Mouse (Mus musculus) embryo, embryonic 11.5 days (tissue): ENCODE data around the gene Slc25a22.
A peak's percentile ranks its signal among the peaks of the same experiment; 100 is the strongest.

ENCODE experiments used
- DNase-seq: peaks from one replicate; pipeline ENCODE4 v3.0.0-alpha.2; 2012; ENCODE audit warnings: low read depth, low spot score

Slc25a22 gene

DNA sequence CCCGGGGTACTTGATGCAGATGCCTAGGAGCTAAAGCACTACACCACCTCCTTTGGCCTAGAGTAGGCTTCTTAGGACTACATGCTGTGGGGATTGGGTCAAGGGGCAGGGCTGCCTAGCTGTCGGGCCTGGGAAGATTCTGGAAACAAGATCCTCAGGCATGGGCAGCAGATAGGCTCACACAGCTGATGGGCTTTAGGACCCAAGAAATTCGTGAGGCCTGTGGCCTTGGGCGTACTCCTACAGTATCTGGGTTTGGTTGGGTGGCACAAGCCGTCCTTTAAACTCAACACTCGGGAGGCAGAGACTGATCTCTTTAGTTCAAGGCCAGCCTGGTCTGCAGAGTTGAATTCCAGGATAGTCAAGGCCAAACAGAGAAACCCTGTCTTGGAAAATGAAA, 34.5 kb upstream of the Slc25a22 start:
- DNase-seq = no peak

DNA sequence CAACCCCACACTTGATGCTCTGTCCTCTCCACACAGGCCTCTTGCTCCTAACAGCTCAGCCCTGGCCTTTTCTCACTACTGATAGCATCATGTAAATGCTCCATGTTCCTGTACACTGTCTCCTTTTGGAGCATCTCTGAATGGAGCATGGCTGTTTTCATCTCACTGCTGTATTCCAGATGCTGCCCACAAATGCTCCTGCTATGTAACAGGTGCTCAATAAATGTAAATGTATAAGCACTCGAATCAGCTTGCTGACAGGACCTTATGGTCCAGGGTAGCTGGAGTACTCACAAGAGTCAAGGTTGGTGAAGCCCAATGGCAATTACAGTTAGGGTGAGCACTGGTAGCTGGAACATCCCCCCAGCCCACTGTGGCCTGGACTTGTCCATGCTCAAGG, 33.5 kb upstream of the Slc25a22 start:
- no peak for DNase-seq

DNA sequence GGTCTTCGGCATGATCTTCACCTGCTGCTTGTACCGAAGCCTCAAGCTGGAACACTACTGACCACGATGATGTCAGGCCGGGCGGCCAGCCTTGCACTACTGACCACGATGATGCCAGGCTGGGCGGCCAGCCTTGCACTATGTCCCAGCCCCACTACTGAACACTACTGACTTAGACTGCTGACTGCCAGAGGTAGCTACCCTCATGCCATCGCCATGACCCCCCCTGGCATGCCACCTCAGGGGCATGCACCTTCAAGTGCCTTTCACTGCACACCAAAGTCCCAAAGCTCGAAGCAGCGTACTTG, 32.9 kb upstream of the Slc25a22 start:
- no peak for DNase-seq

DNA sequence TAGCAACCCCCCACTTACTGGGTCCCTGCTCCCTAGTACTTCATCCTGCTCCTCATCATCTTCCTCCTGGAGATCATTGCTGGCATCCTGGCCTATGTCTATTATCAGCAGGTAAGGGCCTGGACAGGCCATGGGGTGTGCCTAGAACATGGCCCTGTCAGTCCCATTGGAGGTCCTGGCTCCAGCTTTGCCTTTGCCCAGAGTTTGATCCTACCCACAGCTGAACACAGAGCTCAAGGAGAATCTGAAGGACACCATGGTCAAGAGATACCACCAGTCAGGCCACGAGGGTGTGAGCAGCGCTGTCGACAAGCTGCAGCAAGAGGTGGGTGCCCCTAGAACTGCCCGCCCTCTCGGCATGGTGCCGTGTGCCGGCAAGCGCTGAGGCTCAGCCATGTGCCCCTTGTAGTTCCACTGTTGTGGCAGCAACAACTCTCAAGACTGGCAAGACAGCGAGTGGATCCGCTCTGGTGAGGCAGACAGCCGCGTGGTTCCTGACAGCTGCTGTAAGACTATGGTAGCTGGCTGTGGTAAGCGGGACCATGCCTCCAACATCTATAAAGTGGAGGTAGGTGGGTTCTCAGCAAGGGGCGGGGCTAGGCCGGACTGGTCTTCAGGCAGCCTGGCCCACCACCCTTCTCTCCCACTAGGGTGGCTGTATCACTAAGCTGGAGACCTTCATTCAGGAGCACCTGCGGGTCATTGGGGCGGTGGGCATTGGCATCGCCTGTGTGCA, 32.4 kb upstream of the Slc25a22 start:
- no peak for DNase-seq

DNA sequence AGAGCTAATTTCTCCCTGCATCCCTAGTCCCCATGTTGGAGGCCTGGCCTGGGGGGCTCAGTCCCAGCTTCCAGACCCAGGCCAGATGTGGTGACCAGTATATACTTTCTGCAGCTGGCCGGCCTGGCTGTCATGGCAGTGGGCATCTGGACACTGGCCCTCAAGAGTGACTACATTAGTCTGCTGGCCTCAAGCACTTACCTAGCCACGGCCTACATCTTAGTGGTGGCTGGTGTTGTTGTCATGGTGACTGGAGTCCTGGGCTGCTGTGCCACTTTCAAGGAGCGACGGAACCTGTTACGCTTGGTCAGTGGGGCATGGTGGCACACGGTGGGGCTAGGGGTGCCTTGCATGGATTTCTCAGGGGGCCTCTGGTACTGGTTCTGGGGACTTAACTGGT, 31.7 kb upstream of the Slc25a22 start:
- no peak for DNase-seq

DNA sequence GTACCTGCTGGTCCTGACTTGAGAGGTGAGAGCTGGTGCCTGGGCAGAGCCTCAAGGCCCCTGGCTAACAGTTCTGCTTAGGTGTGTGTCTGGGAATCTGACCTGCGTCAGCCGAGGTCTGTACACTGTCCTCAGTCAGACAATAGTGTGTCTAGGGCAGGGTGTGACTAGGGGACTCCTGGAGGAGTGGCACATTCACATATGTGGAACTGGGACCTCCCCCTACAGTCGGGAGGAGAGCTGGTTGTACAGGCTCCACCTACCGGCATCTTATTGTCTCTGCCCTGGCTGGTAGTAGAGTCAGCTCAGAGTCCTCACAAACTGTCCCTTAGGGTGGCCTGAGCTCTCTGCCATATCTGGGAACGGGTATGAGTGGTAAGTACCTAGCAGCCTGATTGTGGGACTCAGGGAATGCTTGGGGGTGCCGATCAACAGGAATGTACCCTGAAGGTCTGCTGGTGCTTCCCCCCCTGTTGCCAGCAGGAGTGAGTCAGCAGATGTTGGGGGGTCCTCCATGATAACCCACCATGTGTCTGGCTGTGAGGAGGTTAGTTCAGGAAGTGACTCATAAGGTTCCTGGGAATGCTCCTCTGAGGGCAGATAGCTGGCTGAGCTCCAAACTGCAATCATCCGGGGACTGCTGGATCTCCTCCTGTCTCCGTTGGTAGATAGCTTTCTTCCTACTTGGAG, 31.0 kb upstream of the Slc25a22 start:
- no peak for DNase-seq

DNA sequence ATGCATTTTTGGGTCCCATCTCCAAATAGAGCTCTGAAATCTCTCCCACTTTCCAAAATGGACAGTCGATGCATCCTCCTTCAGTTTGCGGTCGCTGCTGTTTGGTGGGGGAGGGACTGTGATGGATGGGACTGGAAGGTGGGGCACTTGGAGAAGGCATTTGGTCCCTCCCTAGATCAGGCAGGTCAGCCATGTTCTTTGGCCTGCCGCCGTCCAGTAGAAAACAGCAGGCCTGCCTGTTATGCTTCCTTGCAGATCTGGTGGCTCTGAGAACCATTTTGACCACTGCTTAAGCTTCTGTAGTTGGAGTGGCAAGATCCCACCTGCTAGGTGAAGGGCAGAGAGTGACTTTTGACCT, 30.5 kb upstream of the Slc25a22 start:
- DNase-seq = no peak

DNA sequence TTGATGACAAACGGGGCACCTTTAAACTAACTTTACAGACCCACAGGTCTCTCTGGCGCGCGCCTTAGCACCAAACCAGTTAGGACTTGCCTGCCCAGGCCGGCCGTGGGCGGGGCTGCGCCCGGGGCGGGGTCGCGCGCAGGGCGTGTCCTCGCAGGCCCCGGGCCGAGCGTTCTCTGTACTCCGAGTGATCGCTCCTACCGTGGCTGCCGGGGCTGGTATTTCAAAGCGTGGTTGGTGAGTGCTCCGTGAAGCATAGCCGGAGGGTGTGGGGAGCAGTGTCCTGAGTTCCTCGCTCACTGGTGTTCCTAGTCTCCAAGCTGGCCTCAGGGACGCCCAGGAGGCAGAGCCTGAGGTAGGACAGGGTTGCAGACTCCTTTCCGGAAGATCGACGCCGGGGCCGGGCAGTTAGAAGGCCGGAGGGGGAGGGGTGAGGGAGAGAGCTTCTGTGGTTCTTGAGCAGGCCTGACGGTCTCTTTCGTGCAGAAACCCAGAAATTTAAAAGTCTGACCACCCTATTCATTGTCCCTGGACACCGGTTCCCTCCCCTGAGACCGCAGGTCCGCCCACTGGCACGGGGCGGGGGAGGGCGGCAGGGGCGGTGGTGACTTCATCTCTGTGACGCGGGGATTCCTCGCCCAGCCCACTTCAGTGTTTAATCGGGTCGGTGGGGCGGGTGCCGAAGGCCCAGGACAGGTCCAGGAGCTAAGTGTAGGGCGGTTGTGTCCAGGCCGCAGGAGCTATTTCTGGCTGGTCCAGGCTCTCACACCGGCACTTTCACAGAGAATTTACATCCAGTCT, 29.7 kb upstream of the Slc25a22 start, which contains the start of gene Cd151:
TSS of gene Cd151 (plus strand) at position 163 of the 801 bp plus-strand sequence.
- DNase-seq = peak; percentile 78

DNA sequence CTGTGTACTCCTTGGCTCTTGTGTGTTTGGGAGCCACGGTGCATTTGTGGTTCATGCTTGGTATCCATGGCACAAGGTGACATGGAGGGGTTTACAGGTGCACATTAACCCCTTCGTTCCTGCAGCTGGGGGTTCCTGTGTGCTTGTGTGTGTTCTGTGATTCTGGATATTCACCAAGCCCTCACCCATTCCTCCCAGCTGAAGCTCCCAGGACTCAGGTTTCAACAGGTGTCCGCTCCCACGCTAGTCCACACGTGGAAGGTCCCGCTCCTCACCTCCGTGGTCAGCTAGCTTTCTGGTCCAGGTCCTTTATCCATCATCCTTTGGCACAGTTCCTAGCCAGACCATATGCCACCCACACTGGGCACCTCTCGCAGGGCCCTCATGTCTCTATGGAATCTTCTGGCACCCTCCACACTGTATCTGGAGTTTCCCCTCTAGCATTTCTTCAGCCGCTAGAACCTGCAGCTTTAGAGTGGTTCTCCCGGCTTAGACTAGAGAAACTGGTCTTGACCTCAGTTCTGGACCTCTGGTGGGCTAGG, 29.0 kb upstream of the Slc25a22 start:
- DNase-seq = no peak

DNA sequence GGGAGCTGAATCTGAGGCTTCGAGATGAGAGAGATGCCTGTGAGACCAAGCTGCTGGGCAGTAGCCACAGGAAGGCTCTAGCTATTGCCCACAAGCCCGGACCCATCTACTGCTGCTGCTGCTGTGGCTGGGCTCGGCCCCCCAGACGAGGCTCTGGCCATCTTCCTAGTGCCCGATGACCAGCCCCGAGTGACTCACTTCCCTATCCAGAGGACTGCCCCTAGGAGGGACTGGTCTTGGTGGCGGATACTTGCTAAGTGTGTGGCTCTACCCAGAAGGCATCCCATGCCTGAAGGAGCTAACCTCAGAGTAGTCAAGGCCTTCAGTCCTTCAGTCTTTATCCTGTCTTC, 28.3 kb upstream of the Slc25a22 start:
- no peak for DNase-seq

DNA sequence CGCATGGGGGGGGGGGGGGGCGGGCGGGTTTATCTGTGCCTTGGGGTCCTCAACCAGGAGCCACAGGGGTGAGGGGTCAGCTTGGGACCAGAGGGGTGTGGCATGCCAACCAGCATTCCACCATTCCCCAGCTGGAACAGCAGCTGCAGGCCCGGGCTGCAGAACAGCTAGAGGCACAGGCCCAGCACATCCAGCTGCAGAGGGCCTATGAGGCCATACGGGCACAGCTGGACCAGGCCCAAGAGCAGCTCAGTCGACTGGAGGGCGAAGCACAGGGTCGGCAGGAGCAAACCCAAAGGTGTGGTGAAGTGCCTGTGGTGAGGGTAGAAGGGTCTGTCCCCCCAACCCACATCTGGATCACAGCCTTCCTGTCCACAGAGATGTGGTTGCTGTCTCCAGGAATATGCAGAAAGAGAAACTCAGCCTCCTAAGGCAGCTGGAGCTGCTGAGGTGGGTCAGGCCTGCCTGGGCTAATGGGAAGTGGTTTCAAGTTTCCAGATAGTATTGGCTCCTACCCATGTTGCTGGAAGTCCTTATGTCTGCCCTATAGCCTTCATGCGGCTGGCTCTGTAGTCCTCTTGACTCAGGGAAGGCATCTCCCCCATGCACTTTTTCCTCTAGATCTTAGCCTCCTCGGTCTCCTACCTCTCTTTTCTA, 27.8 kb upstream of the Slc25a22 start:
- no peak for DNase-seq

DNA sequence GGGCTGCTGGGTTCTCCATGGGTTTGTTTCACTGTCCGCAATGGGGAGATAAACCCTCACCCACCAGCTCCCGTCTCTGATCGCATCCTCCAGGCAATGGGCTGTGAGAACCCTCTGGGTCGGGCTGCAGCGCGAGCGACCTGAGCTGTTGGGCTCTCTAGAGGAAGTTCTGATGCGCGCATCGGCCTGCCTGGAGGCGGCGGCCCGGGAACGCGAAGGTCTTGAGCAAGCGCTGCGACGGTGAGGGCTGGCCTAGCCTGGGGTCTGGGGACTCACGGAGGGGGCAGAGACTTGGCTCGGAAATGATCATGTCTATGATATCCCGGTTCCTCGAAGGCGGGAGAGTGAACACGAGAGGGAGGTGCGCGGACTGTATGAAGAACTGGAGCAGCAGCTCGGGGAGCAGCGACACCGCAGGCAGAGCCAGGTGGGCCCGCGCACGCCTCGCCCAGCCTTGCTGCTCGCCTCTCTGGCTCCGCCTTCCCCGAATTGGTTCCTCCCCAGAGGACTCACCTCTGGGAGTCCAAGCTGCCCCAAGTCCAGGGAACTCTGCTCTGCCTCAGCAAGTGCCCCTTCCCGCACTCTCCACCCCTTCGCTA, 27.0 kb upstream of the Slc25a22 start:
- no peak for DNase-seq

DNA sequence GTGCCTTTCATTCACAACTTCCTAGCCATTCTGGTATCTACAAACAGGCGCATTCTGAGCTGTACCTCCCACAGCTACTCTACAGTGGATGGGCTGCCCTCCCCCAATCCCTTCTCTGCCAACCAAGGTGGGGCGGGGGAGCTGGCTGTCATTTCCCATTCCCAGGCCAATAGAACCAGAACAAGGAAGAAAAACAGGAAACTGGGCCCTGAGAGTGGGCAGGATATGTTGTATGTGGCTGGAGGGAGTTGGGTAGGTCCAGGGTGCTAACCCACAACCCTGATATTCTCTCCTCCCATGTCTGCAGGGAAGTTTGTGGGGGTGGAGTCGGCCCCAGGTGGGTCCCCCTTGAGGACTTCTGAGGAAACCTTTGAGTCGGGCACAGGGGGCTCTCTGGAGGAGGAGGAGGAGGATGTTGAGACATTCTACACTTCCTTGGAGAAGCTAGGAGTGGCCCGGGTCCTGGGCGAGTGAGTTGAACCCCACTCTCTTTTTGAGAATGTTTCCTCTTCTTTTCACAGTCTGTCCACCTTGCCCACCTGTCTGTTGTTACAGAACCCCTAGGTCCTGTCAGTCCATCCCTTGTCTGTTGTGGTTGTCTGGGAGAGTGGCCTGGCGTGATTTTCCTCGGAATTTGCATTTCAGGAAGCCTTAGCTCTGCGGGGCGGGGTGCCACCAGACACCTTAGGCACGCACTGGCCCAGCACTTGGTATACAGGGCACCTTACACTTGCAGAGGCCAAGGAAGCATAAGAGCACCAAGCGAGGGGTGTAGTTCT, 26.3 kb upstream of the Slc25a22 start:
- no peak for DNase-seq

DNA sequence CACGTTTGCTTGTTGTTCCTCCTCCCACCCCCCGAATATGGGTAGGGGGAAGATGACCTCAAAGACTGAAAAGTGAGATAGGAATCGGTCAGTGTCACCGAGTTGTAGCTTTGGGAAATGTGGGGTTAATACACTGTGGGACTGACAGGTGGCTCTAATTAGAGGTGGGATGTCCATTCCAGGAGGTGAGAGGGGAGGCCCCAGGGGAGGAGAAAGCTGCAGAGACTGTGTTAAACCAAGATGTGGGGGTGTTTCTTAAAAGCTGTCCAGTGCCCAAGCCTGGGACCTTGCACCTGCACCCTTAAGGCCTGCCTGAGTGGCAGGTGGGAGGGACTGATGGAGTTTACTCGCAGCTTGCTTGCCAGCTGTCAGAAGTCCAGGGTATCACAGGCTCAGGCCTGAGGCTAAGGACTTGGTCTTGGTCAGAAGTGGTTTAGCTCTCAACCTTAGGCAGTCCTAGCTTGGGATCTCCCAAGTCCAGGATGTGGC, 24.7 kb upstream of the Slc25a22 start:
- DNase-seq = no peak

DNA sequence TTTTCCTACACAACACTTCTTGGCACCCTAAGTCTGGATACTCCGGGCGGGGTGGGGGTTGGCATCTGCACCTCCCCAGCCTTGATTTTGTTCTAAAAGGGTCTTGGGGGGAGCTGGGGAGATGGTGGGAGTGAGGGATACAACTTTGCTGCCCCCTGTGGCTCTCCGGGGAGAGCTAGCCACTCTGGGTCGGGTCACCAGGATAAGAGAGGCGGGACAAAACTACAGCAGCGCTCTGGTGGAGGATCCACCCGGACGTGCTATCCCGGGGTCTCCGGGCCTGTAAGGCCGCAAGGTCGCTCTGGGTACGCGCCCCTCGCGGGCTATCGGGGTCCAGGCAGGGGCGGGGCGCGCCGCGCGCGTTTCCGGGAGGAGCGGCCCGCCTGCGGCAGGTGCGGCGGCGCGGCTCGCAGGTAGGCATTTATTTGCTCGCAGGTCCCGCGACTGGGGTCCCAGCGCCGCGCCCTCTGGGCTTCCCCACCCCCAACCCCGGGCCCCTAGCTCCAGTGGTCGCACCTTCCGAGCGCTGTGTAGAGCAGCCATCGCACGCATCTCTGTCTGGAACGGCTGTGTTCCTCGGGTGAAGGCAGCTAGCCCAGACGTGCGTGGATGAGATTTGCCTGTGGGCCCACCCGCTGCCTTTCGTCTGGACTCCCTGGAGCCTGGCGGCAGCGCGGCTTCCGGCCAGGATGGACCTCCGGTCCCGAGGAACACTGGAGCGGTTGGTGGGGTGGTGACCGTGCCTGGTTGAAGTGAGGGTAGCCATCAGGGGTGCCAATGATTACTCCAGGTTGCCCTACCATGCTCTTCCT, 24.0 kb upstream of the Slc25a22 start:
- no peak for DNase-seq

DNA sequence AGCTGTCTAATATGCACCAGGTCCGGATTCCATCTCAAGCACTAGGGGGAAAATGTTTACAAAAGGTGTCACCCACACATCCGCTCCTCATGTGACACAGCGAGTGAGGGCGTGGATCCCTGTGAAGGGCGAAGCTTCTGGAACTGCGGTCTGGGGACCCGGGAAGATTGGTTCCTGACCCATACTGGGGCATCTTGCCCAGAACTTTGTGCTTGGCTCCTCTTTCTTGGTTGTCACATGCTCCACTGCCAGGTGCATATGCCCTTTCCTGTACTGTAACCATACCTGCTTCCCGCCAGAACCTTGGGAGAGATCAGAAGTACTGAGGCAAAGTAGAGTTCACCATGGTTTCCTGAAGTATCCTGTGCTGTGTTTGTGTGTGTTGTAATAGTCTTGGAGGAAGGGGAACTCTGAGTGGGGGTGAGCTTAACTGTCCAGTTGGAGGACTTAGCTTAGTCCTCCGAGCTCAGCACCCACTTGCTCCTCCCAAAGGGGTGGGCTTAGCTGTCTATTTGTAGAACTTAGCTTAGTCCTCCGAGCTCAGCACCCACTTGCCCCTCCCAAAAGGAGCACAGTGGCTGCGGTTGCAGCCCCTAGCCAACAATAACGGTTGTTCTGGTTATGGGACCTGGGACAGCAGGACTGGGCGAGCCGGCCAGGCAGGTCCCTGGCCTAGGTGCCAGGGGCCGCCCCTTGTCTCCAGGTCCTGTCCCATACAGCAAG, 22.9 kb upstream of the Slc25a22 start, which contains the start of gene Cracr2b:
TSS of gene Cracr2b (plus strand) at position 704 of the 723 bp plus-strand sequence.
- no peak for DNase-seq

DNA sequence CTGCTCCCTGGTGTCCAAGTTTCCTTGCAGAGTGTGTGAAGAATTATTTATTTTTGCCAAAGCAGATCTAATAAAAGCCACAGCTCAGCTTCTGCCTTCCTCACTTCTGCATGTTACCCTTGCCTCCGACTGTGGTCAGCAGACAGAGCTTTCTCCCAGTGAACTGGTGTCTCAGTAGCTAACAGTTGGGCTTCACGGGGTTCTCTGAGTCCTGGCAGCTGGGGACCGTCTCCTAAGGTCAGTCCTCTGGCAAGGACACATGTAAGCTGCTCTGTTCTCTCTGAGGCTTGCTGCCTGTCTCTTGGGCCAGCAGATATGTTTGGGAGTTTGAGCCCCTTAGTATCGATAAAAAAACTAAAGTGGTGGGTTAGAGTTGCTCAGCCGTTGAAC, 22.3 kb upstream of the Slc25a22 start:
- DNase-seq = no peak

DNA sequence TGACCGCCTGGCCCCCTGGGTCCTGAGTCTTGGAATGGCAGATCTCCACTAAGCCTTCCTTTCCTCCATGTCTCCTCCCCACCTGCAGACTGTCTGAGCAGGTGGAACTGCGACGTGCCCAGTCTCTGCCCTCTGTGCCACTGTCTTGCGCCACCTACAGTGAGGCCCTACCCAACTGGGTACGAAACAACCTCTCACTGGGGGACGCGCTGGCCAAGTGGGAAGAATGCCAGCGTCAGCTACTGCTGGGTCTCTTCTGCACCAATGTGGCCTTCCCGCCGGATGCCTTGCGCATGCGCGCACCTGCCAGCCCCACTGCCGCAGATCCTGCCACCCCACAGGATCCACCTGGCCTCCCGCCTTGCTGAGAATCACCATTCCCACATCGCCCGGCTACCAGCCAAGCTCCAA, 21.6 kb upstream of the Slc25a22 start:
- no peak for DNase-seq

DNA sequence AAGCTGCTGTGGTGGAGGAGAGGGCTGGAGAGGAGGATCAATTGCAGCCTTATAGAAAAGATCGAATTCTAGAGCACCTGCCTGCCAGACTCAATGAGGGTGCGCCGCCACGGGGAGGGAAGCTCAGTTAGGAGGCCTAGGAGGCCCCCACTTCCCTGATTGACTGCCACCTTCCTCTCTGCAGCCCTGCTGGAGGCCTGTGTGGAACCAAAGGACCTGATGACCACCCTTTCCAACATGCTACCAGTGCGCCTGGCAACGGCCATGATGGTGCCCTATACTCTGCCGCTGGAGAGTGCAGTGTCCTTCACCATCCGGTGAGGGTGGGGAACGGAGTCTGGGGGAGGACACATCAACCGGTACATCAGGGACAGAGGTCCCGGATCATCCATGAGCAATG, 21.0 kb upstream of the Slc25a22 start:
- no peak for DNase-seq
